Mouse (Mus musculus): ENCODE results near the gene Tm7sf2. TPM values are rescaled to one million over a fixed set of nuclear protein-coding genes. Genes with fewer than 3 reads are reported as not detected.
"Not testable (repeated sequence)": the region's sequence is repeated elsewhere in the genome, so short reads cannot be mapped to it uniquely, and the experiment has no call there.

Tm7sf2 gene
- total and polyA plus RNA-seq, 3 experiments, result 15.0 to 24.0 (median 17.2) TPM

- H3K27me3 ChIP-seq (ENCODE audit: insufficient read depth, low read length), result no peaks in the 10 kb centered on the region
Measured at GRCm38 (mm10) chr19:6047154-6047898, 20.8 kb downstream of the Tm7sf2 start.

GRCm38 (mm10) chr19:6046294-6047153 is 21.6 kb downstream of the Tm7sf2 start, which contains the start of gene Syvn1:
Gene Syvn1 (plus strand): TSS chr19:6046576.
- DNase-seq (ENCODE audit: low spot score), result peak; percentile 92
- H3K4me1 ChIP-seq (ENCODE audit: insufficient read depth, low read depth, low read length), result peaks cover 60% of the 10 kb centered on the region
- H3K36me3 ChIP-seq (replicated peaks), result peaks cover 55% of the 10 kb centered on the region
- TF ChIP-seq CTCF (IDR thresholded peaks at IDR 0.05; ENCODE audit: low read depth, low read length) (no peak), TAL1 (conservative IDR thresholded peaks at IDR 0.05; ENCODE audit: low read depth, low read length) (no peak), POLR2AphosphoS5 (IDR thresholded peaks at IDR 0.05; ENCODE audit: insufficient replicate concordance, low read depth, low read length) (no peak), GATA2 (IDR thresholded peaks at IDR 0.05; ENCODE audit: borderline replicate concordance, low read depth, low read length) (no peak), GATA1 (IDR thresholded peaks at IDR 0.05; ENCODE audit: borderline replicate concordance, low read length) (no peak)
- no peaks in the 10 kb centered on the region for H3K27me3 ChIP-seq (ENCODE audit: insufficient read depth, low read length)
- H3K9me3 ChIP-seq (replicated peaks), result no peaks in the 10 kb centered on the region
- ATAC-seq (ENCODE audit: extremely low read depth, insufficient number of reproducible peaks, low FRiP score, poor library complexity, severe bottlenecking), result peak; percentile 92
- H3K4me3 ChIP-seq (ENCODE audit: low read depth, low read length), result peak within 1 kb of the TSS; percentile 90

More at GRCm38 (mm10) chr19:6047154-6047898, 20.8 kb downstream of the Tm7sf2 start:
- ATAC-seq (ENCODE audit: extremely low read depth, insufficient number of reproducible peaks, low FRiP score, poor library complexity, severe bottlenecking) (no peak), DNase-seq (ENCODE audit: low spot score) (no peak)
- H3K4me1 ChIP-seq (ENCODE audit: insufficient read depth, low read depth, low read length), result peaks cover 59% of the 10 kb centered on the region
- peaks cover 55% of the 10 kb centered on the region for H3K36me3 ChIP-seq (replicated peaks)
- TF ChIP-seq GATA2 (IDR thresholded peaks at IDR 0.05; ENCODE audit: borderline replicate concordance, low read depth, low read length) (no peak), POLR2AphosphoS5 (IDR thresholded peaks at IDR 0.05; ENCODE audit: insufficient replicate concordance, low read depth, low read length) (no peak), GATA1 (IDR thresholded peaks at IDR 0.05; ENCODE audit: borderline replicate concordance, low read length) (no peak), CTCF (IDR thresholded peaks at IDR 0.05; ENCODE audit: low read depth, low read length) (no peak), TAL1 (conservative IDR thresholded peaks at IDR 0.05; ENCODE audit: low read depth, low read length) (no peak)
- H3K4me3 ChIP-seq (ENCODE audit: low read depth, low read length), result peak overlapping the region; percentile 90
- no peaks in the 10 kb centered on the region for H3K9me3 ChIP-seq (replicated peaks)

GRCm38 (mm10) chr19:6045366-6046293 is 22.5 kb downstream of the Tm7sf2 start:
- TF ChIP-seq TAL1 (conservative IDR thresholded peaks at IDR 0.05; ENCODE audit: low read depth, low read length) (no peak), GATA1 (IDR thresholded peaks at IDR 0.05; ENCODE audit: borderline replicate concordance, low read length) (no peak)
- Histone ChIP-seq H3K27me3 (ENCODE audit: insufficient read depth, low read length) (no peaks in the 10 kb centered on the region), H3K9me3 (replicated peaks) (no peaks in the 10 kb centered on the region), H3K36me3 (replicated peaks) (peaks cover 47% of the 10 kb centered on the region), H3K4me1 (ENCODE audit: insufficient read depth, low read depth, low read length) (peaks cover 53% of the 10 kb centered on the region), H3K4me3 (ENCODE audit: low read depth, low read length) (peak overlapping the region; percentile 90)
- 0 out of 2 replicates have a peak, but pooled peaks have one; percentile 35 for ATAC-seq (ENCODE audit: extremely low read depth, insufficient number of reproducible peaks, low FRiP score, poor library complexity, severe bottlenecking)
- peak; percentile 44 for DNase-seq (ENCODE audit: low spot score)

GRCm38 (mm10) chr19:6044102-6044501 is 24.1 kb downstream of the Tm7sf2 start:
- Histone ChIP-seq H3K36me3 (replicated peaks) (peaks cover 32% of the 10 kb centered on the region), H3K4me1 (ENCODE audit: insufficient read depth, low read depth, low read length) (peaks cover 39% of the 10 kb centered on the region)
- ATAC-seq (ENCODE audit: extremely low read depth, insufficient number of reproducible peaks, low FRiP score, poor library complexity, severe bottlenecking); H3K27me3 ChIP-seq (ENCODE audit: insufficient read depth, low read length); DNase-seq (ENCODE audit: low spot score); H3K9me3 ChIP-seq (replicated peaks); H3K4me3 ChIP-seq (ENCODE audit: low read depth, low read length): not testable (repeated sequence)

- Histone ChIP-seq H3K9me3 (replicated peaks) (no peaks in the 10 kb centered on the region), H3K4me3 (ENCODE audit: low read depth, low read length) (no peak overlapping the region), H3K36me3 (replicated peaks) (peaks cover 15% of the 10 kb centered on the region), H3K4me1 (ENCODE audit: insufficient read depth, low read depth, low read length) (peaks cover 26% of the 10 kb centered on the region), H3K27me3 (ENCODE audit: insufficient read depth, low read length) (no peaks in the 10 kb centered on the region)
- TF ChIP-seq GATA2 (IDR thresholded peaks at IDR 0.05; ENCODE audit: borderline replicate concordance, low read depth, low read length) (no peak), TAL1 (conservative IDR thresholded peaks at IDR 0.05; ENCODE audit: low read depth, low read length) (no peak), CTCF (IDR thresholded peaks at IDR 0.05; ENCODE audit: low read depth, low read length) (no peak), GATA1 (IDR thresholded peaks at IDR 0.05; ENCODE audit: borderline replicate concordance, low read length) (no peak), POLR2AphosphoS5 (IDR thresholded peaks at IDR 0.05; ENCODE audit: insufficient replicate concordance, low read depth, low read length) (no peak)
- DNase-seq (ENCODE audit: low spot score) (no peak), ATAC-seq (ENCODE audit: extremely low read depth, insufficient number of reproducible peaks, low FRiP score, poor library complexity, severe bottlenecking) (no peak)
Measured at GRCm38 (mm10) chr19:6042293-6042692, 25.9 kb downstream of the Tm7sf2 start.

GRCm38 (mm10) chr19:6040002-6040401 is 28.2 kb downstream of the Tm7sf2 start:
- H3K9me3 ChIP-seq (replicated peaks), result no peaks in the 10 kb centered on the region
- DNase-seq (ENCODE audit: low spot score) (no peak), ATAC-seq (ENCODE audit: extremely low read depth, insufficient number of reproducible peaks, low FRiP score, poor library complexity, severe bottlenecking) (no peak)
- H3K4me1 ChIP-seq (ENCODE audit: insufficient read depth, low read depth, low read length), result peaks cover 19% of the 10 kb centered on the region
- 0 out of 2 replicates have a peak, but pooled peaks cover 2% of the 10 kb centered on the region for H3K27me3 ChIP-seq (ENCODE audit: insufficient read depth, low read length)
- H3K4me3 ChIP-seq (ENCODE audit: low read depth, low read length), result no peak overlapping the region
- peaks cover 15% of the 10 kb centered on the region for H3K36me3 ChIP-seq (replicated peaks)
- no peak for TF ChIP-seq GATA2 (IDR thresholded peaks at IDR 0.05; ENCODE audit: borderline replicate concordance, low read depth, low read length)
- TF ChIP-seq CTCF (IDR thresholded peaks at IDR 0.05; ENCODE audit: low read depth, low read length), result no peak
- TF ChIP-seq TAL1 (conservative IDR thresholded peaks at IDR 0.05; ENCODE audit: low read depth, low read length), result no peak
- TF ChIP-seq GATA1 (IDR thresholded peaks at IDR 0.05; ENCODE audit: borderline replicate concordance, low read length), result no peak
- TF ChIP-seq POLR2AphosphoS5 (IDR thresholded peaks at IDR 0.05; ENCODE audit: insufficient replicate concordance, low read depth, low read length), result no peak

Measured in G1E (cell line).